Mouse (Mus musculus) erythroblast, embryonic 14.5 days (primary cell): Measurements from ENCODE around the gene Hist1h4d.
"Not testable (repeated sequence)": the region's sequence is repeated elsewhere in the genome, so short reads cannot be mapped to it uniquely, and the experiment has no call there.

ENCODE experiments used
- GATA1 ChIP-seq: IDR thresholded peaks from 2 replicates; pipeline ENCODE4 v1.6.1; 2012; ENCODE audit warnings: low read length, inconsistent platforms, mixed read lengths
- TAL1 ChIP-seq: IDR thresholded peaks from 3 replicates; pipeline ENCODE4 v1.6.1; 2012; ENCODE audit warnings: low read length, inconsistent platforms, mixed read lengths

- TF ChIP-seq TAL1, GATA1: not testable (repeated sequence)
Measured at GRCm38 (mm10) chr13:23570261-23571021, 11.0 kb upstream of the Hist1h4d start.
